Mouse (Mus musculus): ENCODE measurements around the gene Mrvi1. TPM values are rescaled to one million over a fixed set of nuclear protein-coding genes. Genes with fewer than 3 reads are reported as not detected.

Mrvi1 gene
- total RNA-seq, 2 experiments from 2014 or later: 0.91 TPM; not detected in 1

DNA sequence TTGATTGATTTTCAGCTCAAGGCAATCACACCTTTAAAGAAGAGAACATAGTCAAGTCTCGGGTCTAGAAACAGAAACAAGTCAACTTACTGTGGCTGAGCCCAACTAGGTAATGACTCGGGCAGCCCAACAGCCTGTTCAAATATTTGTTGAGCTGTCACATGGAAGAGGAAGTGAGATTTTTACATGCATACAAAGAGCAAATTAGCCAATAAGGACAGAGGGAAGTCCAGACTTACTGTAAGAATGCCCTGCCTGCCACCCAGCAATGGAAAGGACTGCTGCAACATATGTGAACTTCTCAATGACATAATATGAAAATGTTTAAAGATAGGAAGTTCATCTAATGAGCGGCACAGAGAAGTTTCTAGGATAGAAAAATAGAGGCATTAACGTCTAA, 141.9 kb downstream of the Mrvi1 start:
- peak; percentile 67 for ATAC-seq (replicated peaks; ENCODE audit: poor library complexity)

DNA sequence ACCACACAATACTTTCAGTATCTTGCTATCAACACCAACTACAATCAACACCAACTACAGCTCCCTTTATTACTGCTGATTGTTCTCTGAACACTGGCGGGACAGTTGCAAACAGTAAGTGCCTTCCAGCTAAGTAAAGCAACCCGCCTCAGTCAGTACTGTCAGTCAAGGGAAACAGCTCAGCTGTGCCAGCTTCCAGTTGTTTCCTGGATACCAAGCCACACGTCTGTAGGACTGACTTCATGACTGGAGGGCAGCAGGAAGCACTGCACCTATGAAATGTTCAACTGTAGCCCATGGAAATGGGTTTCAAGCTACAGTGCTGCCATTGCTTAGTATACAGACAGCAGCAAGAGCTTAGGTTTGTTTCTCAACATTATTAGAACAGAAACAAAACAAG, 147.7 kb downstream of the Mrvi1 start:
- peak; percentile 60 for ATAC-seq (replicated peaks; ENCODE audit: poor library complexity)

DNA sequence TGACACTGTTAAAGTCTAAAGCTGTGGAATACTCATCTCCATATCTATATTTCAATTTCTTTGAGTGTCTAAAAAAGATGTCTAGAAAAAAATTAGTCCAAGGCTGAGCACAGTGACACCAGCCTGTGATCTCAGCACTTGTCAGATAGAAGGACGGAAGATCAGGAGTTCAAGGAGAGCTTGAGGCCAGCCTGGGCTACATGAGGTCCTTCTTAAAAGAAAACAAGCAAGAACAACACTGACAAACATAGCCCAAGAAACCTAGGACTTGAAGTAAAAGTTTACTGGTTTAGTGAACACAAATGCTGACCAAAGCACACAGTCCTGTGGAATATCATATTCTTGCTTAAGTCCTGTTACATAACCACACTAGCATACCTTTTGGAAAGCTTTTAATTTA, 148.2 kb downstream of the Mrvi1 start:
- no peak for ATAC-seq (replicated peaks; ENCODE audit: poor library complexity)

DNA sequence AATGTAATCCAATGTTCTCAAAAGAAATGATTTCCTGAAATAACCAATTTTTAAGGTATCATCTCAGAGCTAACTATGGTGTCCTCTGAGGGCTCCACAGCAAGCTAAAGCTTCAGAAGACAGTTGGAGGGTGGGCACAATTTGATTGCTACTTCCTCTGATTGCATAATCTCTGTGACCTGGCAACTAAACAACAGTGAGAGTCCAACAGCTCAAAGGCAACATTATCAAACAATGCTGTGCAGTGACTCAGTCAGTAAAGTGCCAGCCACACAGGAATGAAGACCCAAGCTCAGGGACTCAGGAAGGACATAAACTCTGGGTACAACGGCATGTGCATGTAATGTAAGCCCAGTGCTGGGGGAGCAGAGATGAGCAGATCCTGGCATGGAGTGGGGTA, 149.2 kb downstream of the Mrvi1 start:
- peak; percentile 90 for ATAC-seq (replicated peaks; ENCODE audit: poor library complexity)

DNA sequence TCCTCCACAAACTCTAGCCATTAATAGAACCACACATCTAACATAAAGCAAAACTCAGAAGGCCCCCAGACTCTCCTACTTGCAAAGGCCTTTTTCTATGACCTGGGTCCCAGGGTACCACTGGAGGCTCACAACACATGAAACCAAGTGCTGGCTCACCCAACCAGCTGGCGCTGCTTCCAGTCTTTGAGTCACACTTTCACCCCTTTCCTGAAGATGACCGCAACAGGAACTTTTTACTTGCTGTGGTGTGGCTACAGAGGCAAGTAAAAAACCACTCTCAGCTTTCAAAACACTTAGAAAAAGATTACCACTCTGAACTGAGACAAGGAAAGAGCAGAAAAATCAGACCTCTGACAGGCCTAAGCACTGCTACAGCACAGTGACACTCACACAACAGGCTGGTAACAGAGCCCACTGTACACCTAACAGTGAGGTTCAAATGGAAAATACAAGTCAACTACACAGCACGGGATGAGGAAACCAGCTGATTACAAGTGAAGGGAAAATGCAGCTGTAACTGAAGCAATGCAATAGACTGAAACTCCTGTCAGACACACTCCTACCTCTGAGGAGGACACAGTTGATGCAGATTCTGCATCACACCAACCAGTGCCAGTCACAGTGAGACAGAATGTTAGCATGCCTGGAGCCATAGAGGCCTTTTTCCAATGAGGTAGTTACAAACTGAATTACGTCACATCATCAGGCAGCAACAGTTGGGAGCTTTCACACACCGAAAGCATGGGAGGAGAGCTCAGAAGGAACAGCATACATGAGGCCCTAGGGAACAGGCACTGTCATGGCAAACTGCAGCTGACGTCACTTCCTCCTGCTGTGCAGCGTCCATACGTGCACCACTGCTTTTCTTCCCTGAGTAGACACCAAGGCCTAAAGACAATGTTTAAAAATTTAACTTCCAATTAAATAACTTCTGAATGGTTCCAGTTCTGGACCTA, 158.0 kb downstream of the Mrvi1 start:
- ATAC-seq (replicated peaks; ENCODE audit: poor library complexity): peak; percentile 66

DNA sequence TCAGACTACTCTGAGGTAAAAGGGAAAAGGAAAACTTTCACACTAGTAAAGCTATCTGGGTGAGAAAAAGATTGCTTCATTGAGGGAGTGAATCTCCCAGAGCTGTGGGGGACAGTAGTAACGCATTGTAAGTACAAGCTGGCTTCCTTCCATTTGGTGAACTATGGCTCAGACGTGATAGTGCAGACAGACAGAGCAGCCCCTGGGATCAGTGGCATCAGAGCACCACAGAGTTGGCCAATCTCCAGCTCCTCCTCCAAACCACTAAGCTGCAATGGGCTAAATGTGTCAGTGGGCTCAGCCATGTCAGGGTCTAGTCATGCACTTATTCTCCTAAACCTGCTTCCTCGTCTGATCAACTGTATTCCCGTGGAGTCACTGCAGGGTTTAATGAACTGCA, 158.7 kb downstream of the Mrvi1 start:
- ATAC-seq (replicated peaks; ENCODE audit: poor library complexity): peak; percentile 72

DNA sequence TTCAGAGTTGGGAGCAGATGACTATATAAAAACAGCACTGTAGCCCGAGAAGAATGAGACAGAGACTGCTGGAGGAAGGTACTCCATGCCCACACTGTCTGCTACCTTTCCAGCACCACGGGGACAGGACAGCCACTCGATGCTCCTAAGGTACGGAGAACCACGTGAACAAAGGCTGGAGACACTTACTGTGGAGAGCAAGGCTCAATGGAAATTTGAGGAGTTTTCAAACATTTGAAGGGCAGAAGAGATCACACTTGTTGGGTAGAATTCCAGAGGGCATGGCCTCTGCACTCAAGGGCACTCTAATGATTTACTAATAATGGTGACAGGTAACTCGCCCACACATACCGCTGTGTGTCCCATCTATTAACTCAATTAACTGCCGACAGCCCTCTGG, 159.2 kb downstream of the Mrvi1 start:
- ATAC-seq (replicated peaks; ENCODE audit: poor library complexity): no peak

DNA sequence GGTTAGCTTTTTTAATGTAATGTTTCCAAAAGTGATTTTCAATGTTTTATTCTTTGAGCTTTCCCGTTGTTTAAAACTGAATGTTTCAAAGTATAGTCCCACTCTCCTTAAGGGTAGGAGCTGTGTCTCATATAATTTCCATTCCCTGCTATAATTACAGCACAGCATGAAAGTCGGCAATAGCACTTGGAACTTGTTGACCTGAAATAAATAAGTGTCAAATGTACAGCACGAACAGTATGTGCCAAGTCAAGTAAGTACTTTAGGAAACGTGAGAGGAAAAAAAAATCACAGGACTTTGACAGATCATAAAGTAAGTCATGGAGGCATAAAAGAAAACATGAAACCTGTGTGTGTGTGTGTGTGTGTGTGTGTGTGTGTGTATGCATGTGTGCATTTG, 160.2 kb downstream of the Mrvi1 start:
- ATAC-seq (replicated peaks; ENCODE audit: poor library complexity): no peak

DNA sequence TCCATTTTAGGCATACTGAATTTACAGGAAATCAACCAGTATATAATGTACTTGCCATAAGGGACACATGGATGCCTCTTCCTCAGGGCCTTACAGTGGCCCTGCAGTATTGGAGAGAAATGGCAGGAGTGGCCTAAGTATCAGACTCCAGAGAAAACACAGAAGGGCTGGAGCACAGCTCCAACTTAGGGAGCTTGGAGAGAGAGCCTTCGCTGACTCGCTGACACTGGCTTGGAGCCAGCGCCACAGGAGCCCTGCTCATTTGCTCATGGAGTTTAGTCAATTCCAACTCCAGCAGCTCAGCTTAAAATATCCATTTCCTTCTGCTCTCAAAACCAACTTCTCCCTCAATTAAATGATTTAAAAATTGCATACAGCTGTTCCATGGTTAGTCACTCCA, 160.6 kb downstream of the Mrvi1 start:
- no peak for ATAC-seq (replicated peaks; ENCODE audit: poor library complexity)

DNA sequence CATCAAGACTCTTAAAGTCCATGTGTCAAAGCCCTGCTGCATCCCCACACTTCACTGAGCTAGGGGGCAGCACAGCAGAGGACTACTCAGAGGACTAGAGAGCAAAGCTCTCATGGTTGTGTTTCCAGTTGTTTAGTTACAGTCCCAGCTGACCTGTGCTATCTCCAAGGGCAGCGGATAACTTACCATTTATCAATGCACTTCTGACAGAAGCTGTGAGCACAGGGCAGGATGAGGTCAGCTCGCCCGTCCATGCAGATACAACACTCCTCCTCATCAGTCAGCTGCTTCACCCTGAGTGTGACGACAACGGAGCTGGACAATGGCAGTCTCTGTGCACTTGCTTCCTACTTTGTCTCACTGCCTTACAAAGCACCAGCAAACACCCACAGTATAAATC, 161.2 kb downstream of the Mrvi1 start:
- no peak for ATAC-seq (replicated peaks; ENCODE audit: poor library complexity)

DNA sequence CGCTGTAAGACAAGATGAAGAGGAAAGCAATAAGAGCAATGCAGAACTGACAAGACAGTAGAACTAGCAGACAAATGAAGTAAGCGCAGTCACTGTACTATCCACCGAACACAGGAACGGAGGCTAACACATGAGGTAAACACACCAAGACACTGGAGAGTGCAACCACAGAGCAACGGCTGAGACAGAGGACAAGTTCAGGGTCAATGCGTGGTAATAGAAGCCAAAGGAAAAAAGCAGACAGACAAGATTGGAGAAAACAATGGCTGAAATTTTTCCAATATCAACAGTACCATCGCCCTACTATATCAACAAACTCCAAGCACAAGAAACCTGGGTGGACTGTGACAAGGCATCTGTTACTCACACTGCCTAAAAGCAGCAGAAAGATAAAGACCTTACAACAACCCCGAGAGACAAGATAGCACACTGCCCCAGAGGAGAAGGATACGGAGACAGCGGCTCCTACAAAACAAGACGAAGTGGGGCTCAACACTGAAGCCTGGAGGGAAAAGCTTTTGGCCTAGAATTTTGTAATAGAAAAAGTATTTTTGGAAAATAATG, 163.4 kb downstream of the Mrvi1 start:
- ATAC-seq (replicated peaks; ENCODE audit: poor library complexity): peak; percentile 56

Other genes starting within 250 kb of the Mrvi1 start
- gene Ampd3, start 214.3 kb downstream of the Mrvi1 start, total RNA-seq (2015): 8.6 and 9.1 TPM in 2 replicates
- 3.8 and 10.8 TPM in 2 replicates for gene Ampd3, start 214.3 kb downstream of the Mrvi1 start, total RNA-seq (2017)
- gene Rnf141, start 138.0 kb downstream of the Mrvi1 start, total RNA-seq (2015): 20.1 and 34.9 TPM in 2 replicates
- gene Rnf141, start 138.0 kb downstream of the Mrvi1 start, total RNA-seq (2017): 26.2 and 35.4 TPM in 2 replicates
- gene Lyve1, start 119.2 kb downstream of the Mrvi1 start, total RNA-seq (2015): 0.10 TPM in 1 of 2 replicates, not detected in the other
- not detected in 2 replicates for gene Lyve1, start 119.2 kb downstream of the Mrvi1 start, total RNA-seq (2017)
- 34.7 and 37.1 TPM in 2 replicates for gene Ctr9, start 46.5 kb upstream of the Mrvi1 start, total RNA-seq (2015)
- 73.5 and 78.5 TPM in 2 replicates for gene Ctr9, start 46.5 kb upstream of the Mrvi1 start, total RNA-seq (2017)
- gene Eif4g2, start 100.6 kb upstream of the Mrvi1 start, total RNA-seq (2015): 1,230 and 1,245 TPM in 2 replicates
- gene Eif4g2, start 100.6 kb upstream of the Mrvi1 start, total RNA-seq (2017): 669 and 710 TPM in 2 replicates